ENCODE assay signal across 9 mouse cellular contexts in the genomic region with DNA sequence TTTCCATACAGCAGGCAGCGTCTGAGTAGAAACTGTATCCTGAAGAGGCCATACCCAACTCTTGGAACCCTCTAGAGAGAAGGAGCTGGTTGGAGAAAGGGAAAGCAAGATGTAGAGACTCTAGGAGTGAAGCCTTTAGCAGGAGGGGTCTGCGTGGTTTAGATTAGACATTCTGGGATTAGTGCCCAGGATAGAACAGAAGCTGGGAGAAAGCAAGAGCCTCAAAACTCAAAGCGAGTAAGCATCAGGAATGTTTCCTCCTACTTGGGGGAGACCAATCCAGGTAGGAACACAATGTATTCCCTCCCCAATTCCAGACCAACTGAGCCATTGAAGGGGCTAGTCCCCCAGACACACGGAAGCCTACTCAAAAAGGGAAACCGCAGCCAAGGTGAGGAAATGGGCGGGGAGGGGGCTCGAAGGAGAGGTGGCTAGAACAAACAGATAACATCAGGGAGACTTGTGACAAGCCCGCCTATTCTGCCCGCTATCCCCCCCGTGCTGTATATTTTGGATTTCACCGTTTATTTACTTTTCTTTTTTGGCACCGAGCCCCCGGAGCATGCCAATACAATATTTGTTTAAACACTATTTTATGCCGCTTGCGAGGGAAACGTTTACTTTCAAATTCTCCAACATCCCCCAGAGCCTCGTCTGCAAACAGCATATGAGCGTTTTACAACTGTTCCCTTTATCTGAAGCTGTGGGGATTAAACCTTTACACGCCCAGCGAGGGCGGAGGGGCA. TPM values are rescaled to one million over a fixed set of nuclear protein-coding genes. Genes with fewer than 3 reads are reported as not detected.
DNase-seq lines count a peak whose midpoint lies in the region; ATAC-seq lines count a peak whose summit lies in the region.
"Had no signal": no experiment of that assay in that cellular context is flagged by ENCODE, and none has a peak within 500 bp of the region (broad histone marks: within the 10 kb centered on the region; RNA-seq: fewer than 3 reads in every experiment).

No protein-coding gene starts in this region.

- no peaks in the 10 kb centered on the region for H3K9me3 ChIP-seq in heart, embryonic 13.5 days
- no peaks in the 10 kb centered on the region for H3K9me3 ChIP-seq in hindbrain, embryonic 11.5 days (ENCODE audit: control insufficient read depth, low read length)
- no peaks in the 10 kb centered on the region for H3K9me3 ChIP-seq in midbrain, embryonic 11.5 days (ENCODE audit: control insufficient read depth, low read length)

- H3K4me2 ChIP-seq in heart, embryonic 13.5 days: peak overlapping the region; percentile 98
- H3K4me2 ChIP-seq in hindbrain, embryonic 11.5 days (replicated peaks; ENCODE audit: low read depth, low read length): peak overlapping the region; percentile 84
- H3K4me2 ChIP-seq in midbrain, embryonic 11.5 days: peak overlapping the region; percentile 86

- peaks cover 46% of the 10 kb centered on the region for H3K4me1 ChIP-seq in heart, embryonic 13.5 days
- peaks cover 8% of the 10 kb centered on the region for H3K4me1 ChIP-seq in hindbrain, embryonic 11.5 days (replicated peaks; ENCODE audit: control insufficient read depth, insufficient read depth, low read length)
- peaks cover 48% of the 10 kb centered on the region for H3K4me1 ChIP-seq in midbrain, embryonic 11.5 days (ENCODE audit: control insufficient read depth, insufficient read depth, low read length)

- H3K9ac ChIP-seq in heart, embryonic 13.5 days: peak overlapping the region; percentile 82
- peak overlapping the region; percentile 78; the same call in 1 of the 2 replicates for H3K9ac ChIP-seq in hindbrain, embryonic 11.5 days (ENCODE audit: low read depth, low read length)
- peak overlapping the region; percentile 87 for H3K9ac ChIP-seq in midbrain, embryonic 11.5 days (ENCODE audit: low read length)

- 7% methylated on average over 21 of the region's 21 CpGs for WGBS in heart, embryonic 13.5 days
- 2% methylated on average over 21 of the region's 21 CpGs for WGBS in hindbrain, embryonic 11.5 days
- WGBS in midbrain, embryonic 11.5 days: 1% methylated on average over 21 of the region's 21 CpGs

- DNase-seq in heart, postnatal 36 days: no peak
- peak; percentile 31 for DNase-seq in adipocyte (ENCODE audit: low spot score)
- DNase-seq in hindbrain, embryonic 11.5 days (ENCODE audit: low spot score): no peak
- peak; percentile 91 for DNase-seq in midbrain, embryonic 11.5 days (ENCODE audit: low spot score, missing footprints)
- DNase-seq in layer of hippocampus, adult 9-11 months: no peak
- no peak for DNase-seq in layer of hippocampus, postnatal 14 days (ENCODE audit: low spot score in 2 of 2)
- DNase-seq in cerebellum, adult 9-11 months: no peak

- ATAC-seq in heart, embryonic 13.5 days (ENCODE audit: extremely low read depth, insufficient number of reproducible peaks, low FRiP score, low TSS enrichment): no peak
- ATAC-seq in hindbrain, embryonic 11.5 days (ENCODE audit: low FRiP score): no peak
- no peak for ATAC-seq in midbrain, embryonic 11.5 days (ENCODE audit: low FRiP score)

- no peaks in the 10 kb centered on the region for H3K36me3 ChIP-seq in heart, embryonic 13.5 days
- H3K36me3 ChIP-seq in hindbrain, embryonic 11.5 days (ENCODE audit: control insufficient read depth, insufficient read depth, low read length): no peaks in the 10 kb centered on the region
- no peaks in the 10 kb centered on the region for H3K36me3 ChIP-seq in midbrain, embryonic 11.5 days (ENCODE audit: control insufficient read depth, insufficient read depth, low read length)

- peaks cover 62% of the 10 kb centered on the region for H3K27me3 ChIP-seq in heart, embryonic 13.5 days (replicated peaks)
- no peaks in the 10 kb centered on the region; the same call in 1 of the 2 replicates for H3K27me3 ChIP-seq in hindbrain, embryonic 11.5 days (ENCODE audit: control insufficient read depth, insufficient read depth, low read length)
- peaks cover 11% of the 10 kb centered on the region for H3K27me3 ChIP-seq in midbrain, embryonic 11.5 days (ENCODE audit: control insufficient read depth, insufficient read depth, low read length)
- H3K27me3 ChIP-seq: CH12.LX had no signal

- peak overlapping the region; percentile 67 for H3K4me3 ChIP-seq in heart, embryonic 13.5 days
- peak overlapping the region; percentile 59 for H3K4me3 ChIP-seq in hindbrain, embryonic 11.5 days (ENCODE audit: low read depth, low read length)
- H3K4me3 ChIP-seq in midbrain, embryonic 11.5 days (ENCODE audit: low read depth, low read length): peak overlapping the region; percentile 64

- peak overlapping the region; percentile 85 for H3K27ac ChIP-seq in heart, embryonic 13.5 days (replicated peaks)
- peak overlapping the region; percentile 89; the same call in 1 of the 2 replicates for H3K27ac ChIP-seq in hindbrain, embryonic 11.5 days (ENCODE audit: low read depth, low read length)
- peak overlapping the region; percentile 91 for H3K27ac ChIP-seq in midbrain, embryonic 11.5 days (ENCODE audit: low read depth, low read length)

- intact Hi-C loops in heart, postnatal 36 days (cut with DNase I): loop anchor here (5.0 kb wide), 2 partner anchors 69 to 114 kb away; no protein-coding TSS in a partner anchor

RNA-seq across cellular contexts. Expression of a gene that starts 2.1 kb away (rescaled TPM):
- 3.1 and 3.3 TPM in 2 replicates for polyA plus RNA-seq in heart, embryonic 13.5 days (2015; fragmentation: Nextera tagmentation; extraction: Ambion mirVana)
- 1 to 10 TPM; 1.0 to 2.0 TPM for total RNA-seq in heart, postnatal 36 days (2021)
- 7.1 and 8.7 TPM in 2 replicates for polyA plus RNA-seq in hindbrain, embryonic 11.5 days (2014; fragmentation: Nextera tagmentation; extraction: Ambion mirVana)
- polyA plus RNA-seq in midbrain, embryonic 11.5 days (2014; fragmentation: Nextera tagmentation; extraction: Ambion mirVana): 8.2 and 9.0 TPM in 2 replicates
- total RNA-seq in layer of hippocampus, postnatal 14 days (2021): 1 to 10 TPM; 4.2 to 4.5 TPM
- total RNA-seq: CH12.LX had no signal

Comparison
In these comparisons a context has a peak if more than half of its experiments do, and no peak if none do; other contexts are left out.
1. DNase-seq: peak in adipocyte (single experiment) and midbrain, embryonic 11.5 days (single experiment); none in heart, postnatal 36 days (0 of 2), hindbrain, embryonic 11.5 days (single experiment), layer of hippocampus, adult 9-11 months (single experiment), layer of hippocampus, postnatal 14 days (0 of 2) and cerebellum, adult 9-11 months (single experiment).
2. Peak in every context shown above with its lines, with median percentiles within 50 percentile points of each other: H3K27ac ChIP-seq, H3K4me2 ChIP-seq, H3K4me3 ChIP-seq and H3K9ac ChIP-seq.